Mouse (Mus musculus) midbrain, embryonic 12.5 days (tissue): Measurements from ENCODE around the gene Sptbn1. TPM values are rescaled to one million over a fixed set of nuclear protein-coding genes. Genes with fewer than 3 reads are reported as not detected.
"Not testable (repeated sequence)": the region's sequence is repeated elsewhere in the genome, so short reads cannot be mapped to it uniquely, and the experiment has no call there.

Experiments used
- ATAC-seq: fragments of 200-750 bp; cut with Nextera tagmentation; 2 replicates; pipeline ENCODE4 v1.8.0; 2017; ENCODE audit warnings: low read depth, moderate TSS enrichment, moderate library complexity; ENCODE audit not compliant: low FRiP score
- H3K27ac ChIP-seq: fragments of 300-500 bp; sonication (generic); replicated peaks from 2 replicates; pipeline ENCODE4 v1.5.1; 2016; ENCODE audit warnings: mild to moderate bottlenecking
- H3K27me3 ChIP-seq: fragments of 300-500 bp; sonication (generic); 2 replicates; pipeline ENCODE4 v1.6.1; 2016; ENCODE audit warnings: mild to moderate bottlenecking
- H3K36me3 ChIP-seq: fragments of 300-500 bp; sonication (generic); 2 replicates; pipeline ENCODE4 v1.6.1; 2016
- H3K4me1 ChIP-seq: fragments of 300-500 bp; sonication (generic); 2 replicates; pipeline ENCODE4 v1.6.1; 2016
- H3K4me2 ChIP-seq: fragments of 300-500 bp; sonication (generic); replicated peaks from 2 replicates; pipeline ENCODE4 v1.6.1; 2016; ENCODE audit warnings: mild to moderate bottlenecking, moderate library complexity
- H3K4me3 ChIP-seq: fragments of 300-500 bp; sonication (generic); 2 replicates; pipeline ENCODE4 v1.5.1; 2016; ENCODE audit warnings: mild to moderate bottlenecking
- H3K9ac ChIP-seq: fragments of 300-500 bp; sonication (generic); replicated peaks from 2 replicates; pipeline ENCODE4 v1.6.1; 2016; ENCODE audit warnings: mild to moderate bottlenecking, moderate library complexity
- H3K9me3 ChIP-seq: fragments of 300-500 bp; sonication (generic); 2 replicates; pipeline ENCODE4 v1.6.1; 2016; ENCODE audit warnings: mild to moderate bottlenecking
- WGBS: fragments of 180-500 bp; shearing (Covaris S2); methylation state at CpG from one replicate; pipeline ENCODE4 v1.1.7; 2016; 5-methylcytosine and 5-hydroxymethylcytosine counted together
- polyA plus RNA-seq: library from polyadenylated mRNA; unstranded; fragments of >200 nt; fragmentation: Nextera tagmentation; extraction: Ambion mirVana; gene quantifications from 2 replicates; pipeline ENCODE4 v1.2.1, GENCODE M21; 2016

Sptbn1 gene
- polyA plus RNA-seq, 1 experiment from 2014 or later = 108 TPM

- WGBS = 7% methylated on average over 15 of the region's 15 CpGs
- Histone ChIP-seq H3K9me3 (no peaks in the 10 kb centered on the region), H3K36me3 (no peaks in the 10 kb centered on the region), H3K27me3 (no peaks in the 10 kb centered on the region), H3K4me2 (peak overlapping the region; percentile 83), H3K27ac (peak overlapping the region; percentile 94), H3K4me3 (peak overlapping the region; percentile 82), H3K9ac (peak overlapping the region; percentile 46), H3K4me1 (peaks cover 11% of the 10 kb centered on the region)
- ATAC-seq = peak; percentile 16
These were observed 837 bp upstream of the Sptbn1 start for GRCm38 (mm10) chr11:30268648-30269375.

GRCm38 (mm10) chr11:30267036-30267891 is 711 bp downstream of the Sptbn1 start:
- no peaks in the 10 kb centered on the region for H3K9me3 ChIP-seq
- no peaks in the 10 kb centered on the region for H3K36me3 ChIP-seq
- peak overlapping the region; percentile 83 for H3K4me2 ChIP-seq
- H3K9ac ChIP-seq = peak overlapping the region; percentile 91
- H3K27me3 ChIP-seq = no peaks in the 10 kb centered on the region
- H3K4me1 ChIP-seq = peaks cover 11% of the 10 kb centered on the region
- ATAC-seq = peak; percentile 66
- WGBS = under 1% methylated on average over 58 of the region's 69 CpGs
- peak overlapping the region; percentile 94 for H3K27ac ChIP-seq
- peak overlapping the region; percentile 82 for H3K4me3 ChIP-seq

GRCm38 (mm10) chr11:30266691-30267035 is 1.3 kb downstream of the Sptbn1 start:
- Histone ChIP-seq H3K4me3 (peak overlapping the region; percentile 82), H3K9ac (peak overlapping the region; percentile 91), H3K27me3 (no peaks in the 10 kb centered on the region), H3K4me1 (peaks cover 11% of the 10 kb centered on the region), H3K36me3 (no peaks in the 10 kb centered on the region), H3K27ac (peak overlapping the region; percentile 94), H3K9me3 (no peaks in the 10 kb centered on the region), H3K4me2 (peak overlapping the region; percentile 83)
- WGBS = 8% methylated on average over 7 of the region's 7 CpGs
- ATAC-seq = peak; percentile 2; the same call in 1 of the 2 replicates

GRCm38 (mm10) chr11:30265666-30266065 is 2.3 kb downstream of the Sptbn1 start:
- H3K27ac ChIP-seq = no peak overlapping the region
- H3K4me1 ChIP-seq = peaks cover 11% of the 10 kb centered on the region
- no peaks in the 10 kb centered on the region for H3K9me3 ChIP-seq
- ATAC-seq = no peak
- H3K4me3 ChIP-seq = peak overlapping the region; percentile 34
- peak overlapping the region; percentile 49 for H3K4me2 ChIP-seq
- H3K9ac ChIP-seq = peak overlapping the region; percentile 21
- H3K27me3 ChIP-seq = no peaks in the 10 kb centered on the region
- H3K36me3 ChIP-seq = no peaks in the 10 kb centered on the region
- 81% methylated on average over 2 of the region's 2 CpGs for WGBS

GRCm38 (mm10) chr11:30263627-30264026 is 4.3 kb downstream of the Sptbn1 start:
- H3K4me2 ChIP-seq = no peak overlapping the region
- H3K27ac ChIP-seq = no peak overlapping the region
- H3K9me3 ChIP-seq = no peaks in the 10 kb centered on the region
- 85% methylated on average over 2 of the region's 2 CpGs for WGBS
- no peak overlapping the region for H3K9ac ChIP-seq
- no peaks in the 10 kb centered on the region for H3K36me3 ChIP-seq
- H3K27me3 ChIP-seq = no peaks in the 10 kb centered on the region
- ATAC-seq = no peak
- peaks cover 8% of the 10 kb centered on the region for H3K4me1 ChIP-seq
- no peak overlapping the region for H3K4me3 ChIP-seq

- H3K9ac ChIP-seq = no peak overlapping the region
- WGBS = 93% methylated on average over 6 of the region's 6 CpGs
- H3K4me2 ChIP-seq = no peak overlapping the region
These were observed 9.1 kb downstream of the Sptbn1 start for GRCm38 (mm10) chr11:30258739-30259350.

GRCm38 (mm10) chr11:30257812-30258211 is 10.2 kb downstream of the Sptbn1 start:
- Histone ChIP-seq H3K9ac (no peak overlapping the region), H3K4me2 (no peak overlapping the region), H3K27me3 (no peaks in the 10 kb centered on the region), H3K36me3 (no peaks in the 10 kb centered on the region), H3K4me1 (no peaks in the 10 kb centered on the region), H3K27ac (no peak overlapping the region), H3K4me3 (no peak overlapping the region), H3K9me3 (no peaks in the 10 kb centered on the region)
- WGBS = 75% methylated on average over 1 of the region's 1 CpGs
- ATAC-seq = no peak

More at GRCm38 (mm10) chr11:30258739-30259350, 9.1 kb downstream of the Sptbn1 start:
- Histone ChIP-seq H3K9me3 (no peaks in the 10 kb centered on the region), H3K36me3 (no peaks in the 10 kb centered on the region), H3K4me1 (no peaks in the 10 kb centered on the region), H3K27ac (no peak overlapping the region), H3K27me3 (no peaks in the 10 kb centered on the region), H3K4me3 (no peak overlapping the region)
- no peak for ATAC-seq

GRCm38 (mm10) chr11:30257085-30257484 is 10.9 kb downstream of the Sptbn1 start:
- no peak for ATAC-seq
- no peak overlapping the region for H3K4me2 ChIP-seq
- no peaks in the 10 kb centered on the region for H3K36me3 ChIP-seq
- H3K4me1 ChIP-seq = no peaks in the 10 kb centered on the region
- no peak overlapping the region for H3K9ac ChIP-seq
- no peak overlapping the region for H3K27ac ChIP-seq
- no peaks in the 10 kb centered on the region for H3K9me3 ChIP-seq
- no peaks in the 10 kb centered on the region for H3K27me3 ChIP-seq
- H3K4me3 ChIP-seq = no peak overlapping the region

GRCm38 (mm10) chr11:30256491-30256890 is 11.5 kb downstream of the Sptbn1 start:
- 76% methylated on average over 5 of the region's 5 CpGs for WGBS
- H3K4me1 ChIP-seq = no peaks in the 10 kb centered on the region
- no peak for ATAC-seq
- H3K9ac ChIP-seq = no peak overlapping the region
- H3K9me3 ChIP-seq = no peaks in the 10 kb centered on the region
- H3K4me3 ChIP-seq = no peak overlapping the region
- H3K4me2 ChIP-seq = no peak overlapping the region
- H3K27ac ChIP-seq = no peak overlapping the region
- no peaks in the 10 kb centered on the region for H3K27me3 ChIP-seq
- no peaks in the 10 kb centered on the region for H3K36me3 ChIP-seq

- not testable (repeated sequence) for H3K27me3 ChIP-seq, H3K4me3 ChIP-seq, H3K4me2 ChIP-seq, H3K9me3 ChIP-seq, H3K9ac ChIP-seq, ATAC-seq, H3K36me3 ChIP-seq, H3K4me1 ChIP-seq, H3K27ac ChIP-seq
- 97% methylated on average over 3 of the region's 3 CpGs for WGBS
These were observed 12.8 kb downstream of the Sptbn1 start for GRCm38 (mm10) chr11:30255211-30255610.

GRCm38 (mm10) chr11:30251294-30251904 is 16.6 kb downstream of the Sptbn1 start:
- Histone ChIP-seq H3K27ac (no peak overlapping the region), H3K36me3 (no peaks in the 10 kb centered on the region), H3K4me2 (no peak overlapping the region), H3K4me1 (no peaks in the 10 kb centered on the region), H3K9me3 (no peaks in the 10 kb centered on the region), H3K9ac (no peak overlapping the region), H3K4me3 (no peak overlapping the region), H3K27me3 (no peaks in the 10 kb centered on the region)
- WGBS = 91% methylated on average over 11 of the region's 11 CpGs
- ATAC-seq = no peak
